Mouse (Mus musculus) cerebellum, adult 8-10 months (tissue): Measurements from ENCODE around the gene Rora.
A peak's percentile ranks its signal among the peaks of the same experiment; 100 is the strongest.

Experiments
- DNase-seq: peaks from one replicate; pipeline ENCODE4 v3.0.0; 2022

The Rora gene

DNA sequence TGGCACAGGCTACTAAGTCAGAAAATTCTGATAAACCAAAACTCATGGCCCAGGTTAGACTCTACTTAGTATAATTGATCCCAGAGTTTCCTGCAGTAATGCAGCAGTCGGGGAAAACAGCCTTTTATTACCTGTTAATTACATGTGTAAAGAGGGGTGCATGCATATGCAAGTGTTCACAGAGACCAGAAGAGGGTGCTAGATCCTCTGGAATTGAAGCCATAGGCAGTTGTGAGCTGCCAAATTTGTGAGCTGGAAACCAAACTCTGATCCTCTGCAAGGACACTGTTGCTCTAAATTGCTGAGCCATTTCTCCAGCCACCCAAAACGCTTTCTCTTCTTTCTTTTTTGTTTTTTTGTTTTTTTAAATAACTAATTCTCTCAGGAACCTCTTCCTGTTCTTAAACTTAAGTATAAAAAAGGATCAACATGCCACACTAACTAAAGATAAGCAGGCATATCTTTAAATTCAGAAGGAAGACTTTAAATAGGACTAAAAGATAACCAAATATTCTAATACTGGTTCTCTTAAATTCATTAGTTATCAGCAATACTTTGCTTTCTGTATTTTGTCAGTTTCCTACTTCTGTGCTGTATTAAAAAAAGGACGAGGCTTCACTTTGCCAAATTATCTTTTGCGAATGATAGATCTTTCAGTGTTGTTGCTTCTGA, 723.5 kb downstream of the Rora start:
- no peak for DNase-seq

DNA sequence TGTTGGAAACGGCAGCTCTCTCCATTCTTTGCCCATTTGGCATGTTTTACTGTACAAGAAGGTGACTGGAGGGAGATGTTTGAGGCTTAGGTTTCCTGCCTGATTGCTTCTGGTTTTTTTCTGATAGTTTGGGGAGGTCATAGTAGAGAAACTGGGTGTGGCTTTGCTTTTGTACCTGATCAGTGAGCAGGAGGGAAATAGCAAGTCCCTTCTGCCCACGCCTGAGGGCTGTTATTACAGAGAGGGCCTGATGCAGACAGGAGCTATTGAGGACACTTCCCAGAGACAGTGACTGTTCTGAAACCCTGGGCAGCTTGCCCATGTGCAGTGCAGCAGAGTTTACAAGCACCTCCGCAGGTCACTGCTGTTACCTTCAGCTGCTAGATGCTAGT, 724.1 kb downstream of the Rora start:
- no peak for DNase-seq

DNA sequence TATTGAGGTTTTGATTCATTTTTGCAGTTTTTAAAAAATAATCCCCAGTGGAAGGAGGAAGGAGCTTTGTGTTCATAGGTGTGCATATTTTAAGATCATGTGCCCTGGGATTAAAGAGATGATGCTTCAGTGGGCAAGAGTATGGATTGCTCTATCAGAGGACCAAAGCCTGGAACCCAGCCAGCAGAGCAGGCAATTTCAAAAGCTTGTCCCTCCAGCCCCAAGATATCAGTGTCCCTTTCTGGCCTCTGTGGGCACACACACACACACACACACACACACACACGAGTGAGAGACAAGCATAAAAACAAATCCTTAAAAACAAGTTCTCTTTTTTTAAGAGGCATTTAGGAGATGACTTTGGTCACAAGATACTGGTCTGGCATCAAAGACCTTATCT, 727.0 kb downstream of the Rora start:
- DNase-seq, result no peak

DNA sequence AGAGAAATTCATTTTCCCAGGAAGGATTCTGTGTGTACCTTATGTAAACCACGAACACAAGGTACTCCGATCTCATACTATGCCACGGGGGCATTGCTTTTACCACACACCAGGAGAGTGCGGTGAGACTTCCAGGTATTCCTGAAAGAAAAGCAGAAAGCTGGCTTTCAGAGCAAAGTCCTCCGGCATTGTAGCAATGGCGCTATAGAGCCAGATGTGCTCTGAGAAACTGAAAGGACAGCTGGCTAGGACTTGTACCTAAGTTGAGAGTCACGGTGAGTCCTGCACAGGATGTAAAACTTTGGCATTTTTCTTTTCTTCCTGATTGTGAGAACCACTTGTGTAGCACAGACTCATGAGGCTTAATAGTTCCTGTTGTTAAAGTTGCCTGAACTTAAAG, 728.2 kb downstream of the Rora start:
- DNase-seq, result no peak

DNA sequence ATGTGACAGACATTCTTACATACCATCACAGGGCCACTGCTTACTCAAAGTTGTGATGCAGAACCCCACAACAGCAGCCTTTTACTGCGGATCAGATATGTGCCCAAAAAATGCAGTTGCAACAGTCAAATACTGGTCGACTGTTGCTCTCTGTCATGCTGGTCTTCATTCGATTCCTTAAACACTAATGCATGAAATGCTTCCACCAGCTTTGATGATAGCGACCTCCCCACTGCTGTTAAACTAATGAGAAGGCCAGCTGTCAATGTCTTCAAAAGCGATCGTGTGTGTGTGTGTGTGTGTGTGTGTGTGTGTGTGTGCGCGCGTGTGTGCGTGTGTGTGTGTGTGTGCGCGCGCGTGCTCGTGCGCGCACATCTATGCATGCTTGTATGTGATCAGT, 730.9 kb downstream of the Rora start:
- DNase-seq, result no peak

DNA sequence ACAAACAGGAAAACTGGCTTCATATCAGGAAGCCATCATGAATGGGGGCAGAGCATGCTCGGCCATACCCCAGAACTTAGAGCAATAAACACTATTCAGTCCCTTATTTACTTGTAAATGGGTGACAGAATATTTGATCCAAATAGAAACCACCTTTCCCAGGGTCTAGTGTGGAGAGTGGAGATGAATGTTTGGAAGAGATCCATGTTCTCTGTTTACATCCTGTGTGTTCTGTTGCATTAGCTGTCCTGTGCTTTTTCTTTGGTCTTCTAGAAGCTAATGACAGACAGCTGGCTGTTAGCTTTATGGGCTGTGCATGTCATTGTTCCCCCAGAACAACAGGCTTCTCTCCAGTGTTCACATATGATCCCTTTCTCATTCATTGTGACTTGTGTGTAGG, 731.3 kb downstream of the Rora start:
- no peak for DNase-seq

DNA sequence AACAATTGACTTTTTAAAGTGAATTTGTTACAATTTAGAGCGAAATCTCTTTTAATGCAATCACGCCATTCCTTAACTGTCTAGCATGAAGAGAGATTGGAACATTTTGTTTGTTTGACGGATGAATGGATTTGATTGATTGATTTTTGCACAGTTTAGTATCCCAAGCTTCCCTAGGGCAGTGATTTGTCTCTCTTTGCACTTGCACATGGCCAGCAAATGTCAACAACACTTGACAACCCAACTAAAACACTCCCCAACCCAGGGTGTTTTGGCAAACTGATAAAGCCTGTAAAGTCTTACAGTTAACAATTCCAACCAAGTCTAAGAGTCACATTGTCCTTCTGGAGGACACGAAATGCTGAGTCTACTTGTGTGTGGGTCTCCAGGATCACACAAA, 733.7 kb downstream of the Rora start:
- no peak for DNase-seq

DNA sequence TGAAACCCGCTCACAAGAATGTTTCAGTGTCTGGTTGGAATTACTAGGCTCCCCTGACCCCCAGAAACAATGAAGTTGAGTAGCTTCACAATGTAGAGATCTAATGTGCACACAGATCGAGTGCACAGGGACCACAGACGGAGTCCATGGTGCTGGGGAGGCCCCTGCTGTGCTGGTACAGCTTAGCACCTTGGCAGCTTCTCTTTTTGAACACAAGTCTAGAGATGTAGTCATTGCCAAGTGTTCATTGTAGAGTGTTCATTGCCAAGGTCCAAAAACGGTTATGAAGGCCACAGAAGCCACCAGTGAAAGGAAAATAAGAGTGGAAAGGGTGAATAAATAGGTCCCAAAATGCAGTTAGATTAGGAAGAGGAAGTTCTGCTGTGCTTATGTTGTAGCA, 737.0 kb downstream of the Rora start:
- no peak for DNase-seq

DNA sequence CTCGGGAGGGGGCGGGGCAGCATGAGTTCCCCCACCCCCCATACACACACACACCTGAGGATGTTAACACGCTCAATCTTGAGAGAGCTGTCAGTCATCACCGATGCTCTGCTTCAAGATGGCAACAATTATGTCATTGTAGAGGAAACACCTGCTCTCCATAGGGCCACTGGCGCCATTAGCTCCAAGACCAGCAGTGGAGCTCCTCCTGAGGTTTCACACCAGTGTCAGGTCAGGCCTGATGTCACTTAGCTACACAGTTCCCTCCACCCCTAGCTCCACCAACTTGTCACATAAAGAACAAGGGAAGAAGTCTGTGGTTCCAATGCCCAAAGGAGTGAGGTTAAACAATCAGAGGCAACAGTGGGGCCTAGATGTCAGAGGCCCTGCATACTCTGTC, 740.6 kb downstream of the Rora start:
- DNase-seq, result no peak

DNA sequence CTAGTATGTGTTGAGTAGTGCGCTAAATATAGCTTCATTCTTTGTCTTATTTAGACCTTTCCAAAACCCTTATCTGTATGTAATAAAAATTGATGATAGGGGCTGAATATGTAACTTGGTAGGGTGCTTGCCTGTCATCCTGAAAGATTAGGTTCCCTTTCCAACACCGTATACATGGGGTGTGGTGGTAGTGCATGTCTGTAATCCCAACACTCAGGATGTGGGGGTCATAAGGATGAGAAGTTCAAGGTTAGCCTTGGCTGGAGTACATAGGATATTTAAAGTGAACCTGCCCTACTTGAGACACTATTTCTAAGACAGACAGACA, 743.8 kb downstream of the Rora start:
- DNase-seq, result no peak

DNA sequence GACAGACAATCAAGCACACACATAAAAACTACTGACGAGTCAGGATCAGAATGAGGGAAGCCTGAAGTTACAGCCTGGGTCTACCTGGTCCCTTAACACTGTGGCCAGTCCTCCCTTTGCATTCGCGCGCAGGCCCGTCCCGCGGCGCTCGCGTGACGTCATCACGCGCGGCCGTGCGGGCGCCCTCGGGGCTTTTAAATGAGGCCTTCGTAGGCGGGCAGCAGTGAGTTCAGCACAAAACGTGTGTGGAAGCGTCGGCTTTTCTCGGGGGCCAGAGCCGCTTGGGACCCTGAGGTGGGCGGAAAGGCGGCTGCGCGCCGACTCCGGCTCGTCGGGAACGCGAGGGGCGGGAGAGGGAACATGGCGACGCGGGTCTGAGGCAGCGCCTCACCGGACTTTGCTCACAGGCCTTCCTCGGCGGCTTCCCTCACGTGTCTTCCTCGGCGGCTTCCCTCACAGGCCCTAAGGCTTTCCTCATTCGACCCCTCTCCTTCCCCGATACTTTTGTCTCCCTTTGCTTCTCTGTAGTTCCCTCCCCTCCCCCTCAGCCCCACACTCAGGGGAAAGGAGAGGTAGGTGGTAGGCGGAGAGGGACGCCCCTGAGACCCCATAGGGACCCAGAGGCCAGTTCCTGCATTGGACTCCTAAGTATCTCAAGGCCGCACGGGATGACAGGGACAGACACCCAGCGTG, 744.3 kb downstream of the Rora start, which contains the start of gene Ice2:
Gene Ice2 (plus strand): TSS at position 147 of the 693 bp plus-strand sequence.
- DNase-seq, result peak; percentile 74

DNA sequence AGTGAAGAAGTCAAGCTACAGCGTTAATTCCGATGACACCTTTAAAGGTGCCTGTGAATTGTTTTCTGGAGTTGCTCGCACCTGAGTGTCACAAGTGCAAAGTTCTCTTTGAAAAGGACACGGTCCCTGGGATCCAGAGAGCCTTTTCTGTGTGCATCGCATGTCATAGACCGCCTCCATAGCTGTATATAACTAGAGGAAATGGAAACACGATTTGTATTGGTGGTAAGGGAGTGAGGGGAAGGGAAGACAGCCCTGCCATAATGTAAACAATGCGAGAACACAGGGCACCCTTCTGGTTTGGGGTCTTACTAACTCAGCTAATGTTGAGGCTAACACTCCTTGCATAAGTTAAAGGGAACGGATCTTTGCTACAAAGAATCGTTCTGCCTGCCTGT, 744.9 kb downstream of the Rora start:
- no peak for DNase-seq

DNA sequence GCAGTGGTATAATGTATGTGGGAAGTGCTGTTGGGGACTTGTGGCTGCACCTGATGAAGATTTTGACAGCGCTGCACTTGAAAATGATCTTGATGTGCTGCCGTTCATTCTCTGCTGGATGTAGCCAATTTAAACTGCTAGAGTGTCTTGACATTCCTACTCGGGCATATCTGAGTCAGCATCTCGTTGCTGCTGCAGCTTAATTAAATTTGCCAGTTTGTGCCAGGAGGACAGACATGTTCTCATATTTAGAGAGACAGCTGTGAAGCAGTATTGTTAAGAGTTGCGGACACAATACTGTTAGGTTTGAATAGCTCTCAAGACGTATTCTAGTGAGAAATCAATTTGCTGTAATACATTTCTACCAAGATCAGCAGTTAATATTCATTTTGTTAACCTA, 751.1 kb downstream of the Rora start:
- DNase-seq, result no peak

DNA sequence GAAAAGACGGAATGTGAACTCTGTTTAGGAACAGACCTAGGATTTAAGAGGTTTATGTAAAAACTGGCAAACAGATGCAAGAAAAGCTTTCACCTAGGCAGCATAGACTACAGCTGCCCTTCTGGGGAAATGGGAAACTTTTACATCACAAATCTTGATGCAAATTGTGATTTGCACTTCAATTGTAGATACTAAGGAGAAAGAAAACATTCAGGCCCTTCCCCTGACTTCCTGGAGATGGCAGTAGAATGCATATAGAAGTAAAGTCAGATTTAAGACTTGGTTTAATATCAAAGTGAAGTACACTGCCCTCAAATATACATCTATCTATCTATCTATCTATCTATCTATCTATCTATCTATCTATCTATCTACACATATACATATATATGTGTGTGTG, 765.9 kb downstream of the Rora start:
- no peak for DNase-seq

DNA sequence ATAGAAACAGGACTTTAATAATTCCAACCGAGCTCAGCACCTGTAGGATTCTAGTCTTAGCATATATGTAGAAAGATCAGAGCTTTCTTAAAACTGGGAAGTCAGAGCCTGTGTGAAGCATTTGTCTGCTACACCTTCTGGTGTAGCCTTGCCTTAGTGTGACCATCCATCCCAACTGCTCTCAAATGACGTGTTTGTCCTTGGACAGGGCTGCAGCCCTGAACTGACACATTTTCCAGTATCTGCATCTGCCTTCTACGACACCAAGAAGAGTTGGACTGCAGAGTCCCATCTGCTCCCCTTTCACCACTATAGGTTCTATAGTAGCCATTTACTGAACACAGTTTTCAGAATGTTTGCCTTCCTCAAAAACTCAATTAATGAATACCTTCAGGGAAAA, 776.9 kb downstream of the Rora start:
- DNase-seq, result no peak

DNA sequence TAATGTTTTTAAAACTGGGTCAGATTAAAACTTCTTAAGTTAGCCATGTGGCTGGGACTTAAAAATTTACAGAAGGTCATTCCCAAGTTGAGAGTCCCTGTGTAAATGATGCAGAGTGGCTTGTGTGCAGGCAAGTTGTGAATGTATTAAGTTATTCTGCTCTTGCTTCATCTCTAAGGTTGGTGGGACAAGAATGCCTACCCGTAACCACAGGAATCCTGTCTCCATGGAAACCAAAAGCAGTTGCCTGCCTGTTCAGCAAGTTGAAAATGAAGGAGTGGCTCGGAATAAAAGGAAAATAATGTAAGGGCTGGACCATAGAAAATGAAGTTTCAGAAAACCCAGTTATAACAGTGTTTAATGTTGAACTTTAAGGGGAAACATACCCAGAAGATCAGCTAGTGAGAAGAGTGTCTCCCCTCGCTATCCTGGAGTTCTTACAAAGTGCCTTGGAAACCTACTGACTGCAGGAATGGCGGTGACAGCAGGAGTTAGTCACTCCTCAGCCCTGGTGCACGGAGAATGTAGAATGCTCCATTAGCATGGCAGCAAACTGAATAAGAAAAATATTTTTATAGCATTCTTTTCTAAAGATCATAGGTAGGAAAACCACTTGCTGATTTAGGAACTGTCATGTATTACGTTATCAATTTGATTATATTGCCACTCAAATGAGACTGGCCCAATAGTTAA, 778.4 kb downstream of the Rora start:
- DNase-seq, result no peak

DNA sequence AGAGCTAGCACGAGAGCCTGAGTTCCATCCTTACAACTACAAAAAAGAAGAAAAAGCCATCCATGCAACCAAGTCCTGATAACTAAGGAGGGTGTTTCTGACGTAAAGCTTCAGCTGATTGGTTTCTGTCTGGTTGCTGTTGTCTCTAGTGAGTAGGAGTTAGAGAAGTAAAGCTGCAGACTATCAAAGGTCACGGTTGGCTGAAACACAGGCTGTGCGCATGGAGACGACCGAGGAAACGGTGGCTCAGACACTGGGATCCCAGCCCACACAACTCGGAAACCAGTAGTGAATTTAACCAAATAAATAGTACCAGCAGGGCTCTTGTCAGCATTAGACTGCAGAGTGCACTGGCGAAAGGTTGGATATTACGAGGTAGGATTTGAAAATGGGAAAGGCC, 781.6 kb downstream of the Rora start:
- no peak for DNase-seq

DNA sequence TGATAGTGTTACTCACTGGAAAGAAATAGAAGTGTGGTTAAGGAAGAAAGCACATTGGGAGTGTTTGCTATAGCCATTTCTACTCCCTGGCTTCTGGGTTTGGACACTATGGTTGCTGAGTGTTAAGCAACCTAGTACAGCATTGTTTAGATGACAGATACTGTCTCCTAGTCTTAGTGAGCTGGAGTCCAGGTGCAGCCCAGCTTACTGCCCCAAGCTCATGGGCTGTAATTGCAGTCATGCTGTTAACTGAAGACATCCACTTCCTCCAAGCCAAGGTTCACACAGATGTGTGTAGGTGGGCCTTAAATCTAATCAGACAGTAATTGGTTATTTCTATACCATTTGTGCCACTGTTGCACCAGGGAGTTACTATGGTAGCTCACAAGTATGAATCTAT, 782.1 kb downstream of the Rora start:
- no peak for DNase-seq
